Mouse (Mus musculus) embryonic facial prominence, embryonic 13.5 days (tissue): ENCODE measurements around the gene Gm20825. TPM values are rescaled to one million over a fixed set of nuclear protein-coding genes. Genes with fewer than 3 reads are reported as not detected.
"Not testable (repeated sequence)": the region's sequence is repeated elsewhere in the genome, so short reads cannot be mapped to it uniquely, and the experiment has no call there.

Experiments
- ATAC-seq: fragments of 200-750 bp; cut with Nextera tagmentation; 2 replicates; pipeline ENCODE4 v1.8.0; 2017; ENCODE audit warnings: low read depth; ENCODE audit not compliant: insufficient number of reproducible peaks, insufficient read depth, low FRiP score, low TSS enrichment
- H3K27ac ChIP-seq: fragments of 300-500 bp; sonication (generic); 2 replicates; pipeline ENCODE4 v1.5.1; 2015; ENCODE audit warnings: moderate library complexity, mild to moderate bottlenecking, inconsistent platforms
- H3K27me3 ChIP-seq: fragments of 300-500 bp; sonication (generic); 2 replicates; pipeline ENCODE4 v1.6.1; 2015; ENCODE audit warnings: mild to moderate bottlenecking, inconsistent platforms
- H3K36me3 ChIP-seq: fragments of 300-500 bp; sonication (generic); 2 replicates; pipeline ENCODE4 v1.6.1; 2015; ENCODE audit warnings: mild to moderate bottlenecking, inconsistent platforms
- H3K4me1 ChIP-seq: fragments of 300-500 bp; sonication (generic); 2 replicates; pipeline ENCODE4 v1.6.1; 2015; ENCODE audit warnings: inconsistent platforms
- H3K4me2 ChIP-seq: fragments of 300-500 bp; sonication (generic); 2 replicates; pipeline ENCODE4 v1.6.1; 2015; ENCODE audit warnings: moderate library complexity, mild to moderate bottlenecking, inconsistent platforms
- H3K4me3 ChIP-seq: fragments of 300-500 bp; sonication (generic); 2 replicates; pipeline ENCODE4 v1.5.1; 2015; ENCODE audit warnings: mild to moderate bottlenecking, inconsistent platforms
- H3K9ac ChIP-seq: fragments of 300-500 bp; sonication (generic); 2 replicates; pipeline ENCODE4 v1.6.1; 2015; ENCODE audit warnings: mild to moderate bottlenecking, inconsistent platforms
- H3K9me3 ChIP-seq: fragments of 300-500 bp; sonication (generic); 2 replicates; pipeline ENCODE4 v1.6.1; 2016; ENCODE audit warnings: inconsistent platforms
- WGBS: fragments of 180-500 bp; shearing (Covaris S2); methylation state at CpG from one replicate; pipeline ENCODE4 v1.1.7; 2015; ENCODE audit warnings: mixed read lengths; 5-methylcytosine and 5-hydroxymethylcytosine counted together
- polyA plus RNA-seq: library from polyadenylated mRNA; unstranded; fragments of >200 nt; fragmentation: Nextera tagmentation; extraction: Ambion mirVana; gene quantifications from 2 replicates; pipeline ENCODE4 v1.2.1, GENCODE M21; 2015

Gene Gm20825
- polyA plus RNA-seq: not detected in 2 replicates

GRCm38 (mm10) chrY:8071407-8071806 is at the start of gene Gm20825:
Gene Gm20825 (minus strand): TSS chrY:8071507.
- H3K4me2 ChIP-seq, ATAC-seq, H3K4me3 ChIP-seq, H3K36me3 ChIP-seq, H3K4me1 ChIP-seq, H3K9ac ChIP-seq, H3K27me3 ChIP-seq, H3K27ac ChIP-seq, H3K9me3 ChIP-seq: not testable (repeated sequence)
- 57% methylated on average over 3 of the region's 4 CpGs for WGBS

Other genes starting within 250 kb of the Gm20825 start
- not detected in 2 replicates for gene Gm29049, start 74.3 kb downstream of the Gm20825 start, polyA plus RNA-seq
- gene Gm20824, start 186.4 kb upstream of the Gm20825 start, polyA plus RNA-seq: not detected in 2 replicates